Mouse (Mus musculus) erythroblast, embryonic 14.5 days (primary cell): ENCODE measurements around the gene Cpn2.

Source experiments
- GATA1 ChIP-seq: IDR thresholded peaks from 2 replicates; pipeline ENCODE4 v1.6.1; 2012; ENCODE audit warnings: low read length, inconsistent platforms, mixed read lengths
- TAL1 ChIP-seq: IDR thresholded peaks from 3 replicates; pipeline ENCODE4 v1.6.1; 2012; ENCODE audit warnings: low read length, inconsistent platforms, mixed read lengths

DNA sequence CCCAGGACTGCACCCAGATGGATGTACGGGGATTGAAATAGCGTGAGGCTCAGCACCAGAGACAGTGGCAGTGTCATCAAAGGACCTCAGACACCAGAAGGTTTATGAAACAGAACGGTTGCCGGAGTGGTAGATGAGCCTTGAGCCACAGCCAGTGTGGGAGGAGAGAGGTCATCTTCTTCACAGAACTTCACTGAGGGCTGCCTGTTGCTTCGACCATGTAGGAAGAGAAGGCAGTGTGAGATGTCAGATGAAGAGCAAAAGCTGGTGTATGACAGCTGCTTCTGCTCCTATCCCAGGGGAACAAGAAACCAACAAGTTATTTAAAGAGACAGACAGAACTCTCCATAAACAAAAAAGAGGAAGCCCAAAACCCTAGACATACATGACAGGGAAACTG lies 36.9 kb upstream of the Cpn2 start:
- TF ChIP-seq TAL1 = no peak
- TF ChIP-seq GATA1 = no peak
